Mouse (Mus musculus) E14TG2a.4 (cell line): Measurements from ENCODE around the gene Zdhhc4.

Experiments used
- CTCF ChIP-seq: conservative IDR thresholded peaks from 2 replicates; pipeline ENCODE4 v1.5.1; 2014; ENCODE audit warnings: low read length
- NANOG ChIP-seq: IDR thresholded peaks from 2 replicates; pipeline ENCODE4 v1.6.1; 2014; ENCODE audit warnings: borderline replicate concordance, low read length, mixed read lengths

DNA sequence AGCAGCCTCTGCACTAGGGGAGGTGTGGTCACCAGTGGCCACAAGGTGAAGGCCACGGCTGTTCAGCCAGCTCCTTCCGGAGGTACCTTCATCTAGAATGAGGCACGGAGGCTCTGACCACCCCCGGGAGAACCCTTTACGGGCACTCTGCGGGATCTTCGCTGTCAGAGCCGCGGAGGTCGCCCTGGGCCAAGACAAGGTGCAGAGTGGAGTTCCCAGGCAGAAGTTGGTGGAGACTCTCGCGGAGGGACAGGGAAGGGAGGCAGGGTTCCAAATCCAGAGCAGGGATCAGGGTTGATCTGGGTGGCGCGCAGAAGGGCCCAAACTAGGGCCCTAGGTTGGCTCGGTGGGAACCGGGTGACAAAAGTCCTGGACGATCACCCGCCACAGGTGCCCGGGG, 36.2 kb downstream of the Zdhhc4 start:
- no peak for TF ChIP-seq CTCF
- TF ChIP-seq NANOG: no peak
